Mouse (Mus musculus) mouse trophoblast stem cell (cell line): Measurements from ENCODE around the gene Ano4.

Source experiments
- in situ Hi-C, 2 experiments: fragments of 300-500 bp; cut with MseI, MboI; formaldehyde crosslinking; loops; 2 replicates in 1 of 2; 3 replicates in 1 of 2; pipeline ENCODE4 v1.15.1; 2025

Gene Ano4

DNA sequence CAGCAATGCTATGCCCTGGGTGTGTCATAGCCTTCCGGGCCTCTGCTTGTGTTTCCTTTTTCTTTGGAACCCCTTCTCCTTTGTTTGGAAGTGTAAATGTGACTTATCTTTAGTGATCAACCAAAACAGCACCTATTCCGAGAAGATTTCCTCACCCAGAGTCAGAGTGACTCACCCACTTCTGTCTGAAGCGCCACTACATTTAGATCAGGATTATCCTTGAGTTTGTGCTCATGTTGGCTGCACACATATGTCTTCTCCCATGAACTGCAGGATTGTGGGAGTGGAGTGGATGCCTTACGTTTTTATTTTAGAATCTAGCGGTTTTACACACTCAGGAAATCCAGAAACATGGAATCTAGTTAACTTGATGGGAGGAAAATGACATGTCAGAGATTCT, 383.8 kb downstream of the Ano4 start:
- in situ Hi-C loops = no loop called here

DNA sequence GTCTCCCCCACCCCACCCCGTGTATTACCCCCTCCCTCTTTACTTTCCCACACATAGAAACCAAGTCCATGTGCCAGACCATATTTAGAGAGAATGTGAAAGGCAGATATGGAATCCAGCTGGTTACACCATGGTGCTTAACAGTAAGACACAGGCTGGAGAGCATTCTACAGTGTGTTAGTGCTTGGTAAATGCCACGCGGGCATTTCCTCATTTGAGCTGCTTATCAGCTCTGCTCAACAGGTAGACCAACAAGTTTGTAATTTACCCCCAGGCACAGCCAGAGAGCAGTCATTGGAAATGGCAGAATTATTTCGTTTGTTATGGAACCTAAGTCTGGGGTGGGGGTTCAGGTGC, 394.3 kb downstream of the Ano4 start:
- in situ Hi-C loops = no loop called here

DNA sequence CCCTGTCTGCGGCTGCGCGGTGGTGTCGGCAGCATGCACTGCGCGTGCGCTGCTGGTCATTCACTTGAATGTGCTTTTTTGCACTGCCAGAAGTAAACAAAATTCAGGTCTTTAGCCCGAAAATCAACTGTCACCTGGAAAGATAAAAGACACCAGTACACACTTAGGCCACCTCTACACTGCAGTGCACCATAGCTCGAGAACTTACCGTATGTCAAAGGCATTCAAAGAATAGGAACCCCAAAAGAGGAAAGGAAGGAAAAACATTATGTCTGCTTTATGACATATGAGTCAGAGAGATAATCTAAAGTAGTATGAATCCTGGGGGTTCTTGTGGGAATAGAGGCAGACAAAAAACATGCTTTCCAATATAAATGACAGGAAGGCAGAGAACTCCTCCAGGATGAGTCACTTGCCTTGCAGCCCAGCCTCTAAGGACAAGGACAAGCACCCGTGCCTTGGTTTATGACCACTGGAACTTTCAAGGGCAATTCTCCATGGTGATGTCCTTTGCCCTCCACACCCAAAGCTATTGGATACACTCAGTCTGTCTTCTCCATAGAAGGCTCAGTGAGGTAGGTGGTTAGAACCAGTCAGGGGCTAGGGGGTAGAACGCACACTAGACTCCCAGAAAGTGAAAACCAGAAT, 394.8 kb downstream of the Ano4 start:
- in situ Hi-C loops = no loop called here
